Mouse (Mus musculus) embryonic facial prominence, embryonic 12.5 days (tissue): Measurements from ENCODE around the gene Tmem115. TPM values are rescaled to one million over a fixed set of nuclear protein-coding genes. Genes with fewer than 3 reads are reported as not detected.

ENCODE experiments used
- ATAC-seq: fragments of 200-750 bp; cut with Nextera tagmentation; 2 replicates; pipeline ENCODE4 v1.8.0; 2017; ENCODE audit not compliant: insufficient number of reproducible peaks, insufficient read depth, low FRiP score, low TSS enrichment
- H3K27ac ChIP-seq: fragments of 300-500 bp; sonication (generic); 2 replicates; pipeline ENCODE4 v1.5.1; 2016; ENCODE audit warnings: mild to moderate bottlenecking
- H3K27me3 ChIP-seq: fragments of 300-500 bp; sonication (generic); 2 replicates; pipeline ENCODE4 v1.6.1; 2016; ENCODE audit warnings: mild to moderate bottlenecking, moderate library complexity
- H3K36me3 ChIP-seq: fragments of 300-500 bp; sonication (generic); 2 replicates; pipeline ENCODE4 v1.6.1; 2016; ENCODE audit warnings: mild to moderate bottlenecking
- H3K4me1 ChIP-seq: fragments of 300-500 bp; sonication (generic); 2 replicates; pipeline ENCODE4 v1.6.1; 2016
- H3K4me2 ChIP-seq: fragments of 300-500 bp; sonication (generic); replicated peaks from 2 replicates; pipeline ENCODE4 v1.6.1; 2016; ENCODE audit warnings: mild to moderate bottlenecking, moderate library complexity
- H3K4me3 ChIP-seq: fragments of 300-500 bp; sonication (generic); 2 replicates; pipeline ENCODE4 v1.5.1; 2016; ENCODE audit warnings: mild to moderate bottlenecking
- H3K9ac ChIP-seq: fragments of 300-500 bp; sonication (generic); 2 replicates; pipeline ENCODE4 v1.6.1; 2016; ENCODE audit warnings: mild to moderate bottlenecking, moderate library complexity
- H3K9me3 ChIP-seq: fragments of 300-500 bp; sonication (generic); 2 replicates; pipeline ENCODE4 v1.6.1; 2016; ENCODE audit warnings: mild to moderate bottlenecking, moderate library complexity
- WGBS: fragments of 180-500 bp; shearing (Covaris S2); methylation state at CpG from one replicate; pipeline ENCODE4 v1.1.7; 2016; 5-methylcytosine and 5-hydroxymethylcytosine counted together
- polyA plus RNA-seq: library from polyadenylated mRNA; unstranded; fragments of >200 nt; fragmentation: Nextera tagmentation; extraction: Ambion mirVana; gene quantifications from 2 replicates; pipeline ENCODE4 v1.2.1, GENCODE M21; 2016

The Tmem115 gene
- 49.7 and 50.1 TPM in 2 replicates for polyA plus RNA-seq

GRCm38 (mm10) chr9:107533791-107534407, at the start of gene Tmem115:
TSS of gene Tmem115 (plus strand) at chr9:107533945.
- peak; percentile 98 for ATAC-seq
- WGBS = under 1% methylated on average over 48 of the region's 48 CpGs
- Histone ChIP-seq H3K36me3 (peaks cover 17% of the 10 kb centered on the region), H3K9ac (peak within 1 kb of the TSS; percentile 80), H3K4me3 (peak within 1 kb of the TSS; percentile 61), H3K4me1 (peaks cover 24% of the 10 kb centered on the region), H3K27me3 (no peaks in the 10 kb centered on the region), H3K9me3 (no peaks in the 10 kb centered on the region), H3K27ac (peak within 1 kb of the TSS; percentile 71), H3K4me2 (peak within 1 kb of the TSS; percentile 93)

GRCm38 (mm10) chr9:107484302-107484701, 49.4 kb upstream of the Tmem115 start:
- Histone ChIP-seq H3K4me1 (peaks cover 24% of the 10 kb centered on the region), H3K27me3 (0 out of 2 replicates have a peak, but pooled peaks cover 4% of the 10 kb centered on the region), H3K9ac (no peak overlapping the region), H3K4me3 (no peak overlapping the region), H3K36me3 (no peaks in the 10 kb centered on the region), H3K9me3 (no peaks in the 10 kb centered on the region), H3K4me2 (no peak overlapping the region), H3K27ac (no peak overlapping the region)
- ATAC-seq = no peak
- WGBS = 79% methylated on average over 17 of the region's 17 CpGs

GRCm38 (mm10) chr9:107484766-107485165, 49.0 kb upstream of the Tmem115 start:
- no peak overlapping the region for H3K27ac ChIP-seq
- no peaks in the 10 kb centered on the region for H3K36me3 ChIP-seq
- peaks cover 20% of the 10 kb centered on the region for H3K4me1 ChIP-seq
- H3K4me2 ChIP-seq = no peak overlapping the region
- 0 out of 2 replicates have a peak, but pooled peaks cover 4% of the 10 kb centered on the region for H3K27me3 ChIP-seq
- no peak for ATAC-seq
- 86% methylated on average over 6 of the region's 6 CpGs for WGBS
- H3K9me3 ChIP-seq = no peaks in the 10 kb centered on the region
- no peak overlapping the region for H3K9ac ChIP-seq
- no peak overlapping the region for H3K4me3 ChIP-seq

GRCm38 (mm10) chr9:107486086-107486485, 47.7 kb upstream of the Tmem115 start:
- no peaks in the 10 kb centered on the region for H3K36me3 ChIP-seq
- H3K9me3 ChIP-seq = no peaks in the 10 kb centered on the region
- no peak overlapping the region for H3K4me2 ChIP-seq
- 0 out of 2 replicates have a peak, but pooled peaks cover 4% of the 10 kb centered on the region for H3K27me3 ChIP-seq
- no peak overlapping the region for H3K9ac ChIP-seq
- 58% methylated on average over 10 of the region's 10 CpGs for WGBS
- no peak overlapping the region for H3K27ac ChIP-seq
- H3K4me1 ChIP-seq = peaks cover 9% of the 10 kb centered on the region
- no peak overlapping the region for H3K4me3 ChIP-seq
- no peak for ATAC-seq

GRCm38 (mm10) chr9:107486507-107487225, 47.1 kb upstream of the Tmem115 start:
- no peaks in the 10 kb centered on the region for H3K36me3 ChIP-seq
- WGBS = 65% methylated on average over 6 of the region's 6 CpGs
- no peak overlapping the region for H3K27ac ChIP-seq
- H3K4me3 ChIP-seq = no peak overlapping the region
- H3K27me3 ChIP-seq = 0 out of 2 replicates have a peak, but pooled peaks cover 4% of the 10 kb centered on the region
- no peaks in the 10 kb centered on the region for H3K9me3 ChIP-seq
- 0 out of 2 replicates have a peak, but pooled peaks have one; percentile 13 for ATAC-seq
- no peak overlapping the region for H3K9ac ChIP-seq
- 0 out of 2 replicates have a peak, but pooled peaks cover 5% of the 10 kb centered on the region for H3K4me1 ChIP-seq
- no peak overlapping the region for H3K4me2 ChIP-seq

- peaks cover 16% of the 10 kb centered on the region; the same call in 1 of the 2 replicates for H3K4me1 ChIP-seq
- no peak for ATAC-seq
- H3K27me3 ChIP-seq = no peaks in the 10 kb centered on the region
- no peak overlapping the region for H3K27ac ChIP-seq
- no peak overlapping the region for H3K4me2 ChIP-seq
- no peak overlapping the region for H3K9ac ChIP-seq
- H3K9me3 ChIP-seq = no peaks in the 10 kb centered on the region
- 63% methylated on average over 8 of the region's 8 CpGs for WGBS
- H3K36me3 ChIP-seq = no peaks in the 10 kb centered on the region
- no peak overlapping the region for H3K4me3 ChIP-seq
Measured at GRCm38 (mm10) chr9:107490146-107490545, 43.6 kb upstream of the Tmem115 start.

- H3K27ac ChIP-seq = no peak overlapping the region
- peaks cover 15% of the 10 kb centered on the region; the same call in 1 of the 2 replicates for H3K4me1 ChIP-seq
- no peak overlapping the region for H3K4me2 ChIP-seq
- no peaks in the 10 kb centered on the region for H3K9me3 ChIP-seq
- no peak overlapping the region for H3K9ac ChIP-seq
- 51% methylated on average over 5 of the region's 6 CpGs for WGBS
- H3K36me3 ChIP-seq = no peaks in the 10 kb centered on the region
- no peak for ATAC-seq
- no peaks in the 10 kb centered on the region for H3K27me3 ChIP-seq
- no peak overlapping the region for H3K4me3 ChIP-seq
Measured at GRCm38 (mm10) chr9:107490625-107491024, 43.1 kb upstream of the Tmem115 start.

- Histone ChIP-seq H3K9ac (no peak overlapping the region), H3K27me3 (no peaks in the 10 kb centered on the region), H3K4me1 (peaks cover 15% of the 10 kb centered on the region; the same call in 1 of the 2 replicates), H3K4me2 (no peak overlapping the region), H3K4me3 (no peak overlapping the region), H3K27ac (0 out of 2 replicates have a peak overlapping the region, but pooled peaks have one; percentile 43), H3K36me3 (no peaks in the 10 kb centered on the region), H3K9me3 (no peaks in the 10 kb centered on the region)
- 12% methylated on average over 1 of the region's 1 CpGs for WGBS
- 0 out of 2 replicates have a peak, but pooled peaks have one; percentile 7 for ATAC-seq
Measured at GRCm38 (mm10) chr9:107493511-107493910, 40.2 kb upstream of the Tmem115 start.

- no peak overlapping the region for H3K4me3 ChIP-seq
- ATAC-seq = no peak
- no peak overlapping the region; the same call in 1 of the 2 replicates for H3K27ac ChIP-seq
- H3K9ac ChIP-seq = no peak overlapping the region
- no peaks in the 10 kb centered on the region for H3K9me3 ChIP-seq
- H3K36me3 ChIP-seq = no peaks in the 10 kb centered on the region
- peaks cover 15% of the 10 kb centered on the region; the same call in 1 of the 2 replicates for H3K4me1 ChIP-seq
- H3K4me2 ChIP-seq = no peak overlapping the region
- H3K27me3 ChIP-seq = no peaks in the 10 kb centered on the region
- 68% methylated on average over 12 of the region's 12 CpGs for WGBS
Measured at GRCm38 (mm10) chr9:107494238-107494637, 39.5 kb upstream of the Tmem115 start.

GRCm38 (mm10) chr9:107496359-107496758, 37.4 kb upstream of the Tmem115 start:
- Histone ChIP-seq H3K4me3 (no peak overlapping the region), H3K4me2 (no peak overlapping the region), H3K9me3 (no peaks in the 10 kb centered on the region), H3K4me1 (peaks cover 12% of the 10 kb centered on the region; the same call in 1 of the 2 replicates), H3K27ac (no peak overlapping the region), H3K36me3 (no peaks in the 10 kb centered on the region), H3K9ac (no peak overlapping the region), H3K27me3 (no peaks in the 10 kb centered on the region)
- WGBS = 80% methylated on average over 3 of the region's 3 CpGs
- no peak for ATAC-seq

GRCm38 (mm10) chr9:107500708-107501286, 32.9 kb upstream of the Tmem115 start:
- ATAC-seq = no peak
- Histone ChIP-seq H3K4me3 (no peak overlapping the region), H3K4me1 (peaks cover 2% of the 10 kb centered on the region; the same call in 1 of the 2 replicates), H3K27me3 (no peaks in the 10 kb centered on the region), H3K4me2 (no peak overlapping the region), H3K27ac (no peak overlapping the region; the same call in 1 of the 2 replicates), H3K9me3 (no peaks in the 10 kb centered on the region), H3K36me3 (no peaks in the 10 kb centered on the region), H3K9ac (no peak overlapping the region)
- 74% methylated on average over 3 of the region's 3 CpGs for WGBS
